Mouse (Mus musculus) gonadal fat pad, adult 2 months (tissue): ENCODE data around the gene Vmn1r9. TPM values are rescaled to one million over a fixed set of nuclear protein-coding genes. Genes with fewer than 3 reads are reported as not detected.
"Not testable (repeated sequence)": the region's sequence is repeated elsewhere in the genome, so short reads cannot be mapped to it uniquely, and the experiment has no call there.

Experiments
- DNase-seq: peaks from one replicate; pipeline ENCODE4 v3.0.0-alpha.2; 2012; ENCODE audit warnings: low read depth
- polyA plus RNA-seq: library from polyadenylated mRNA; depleted of rRNA; stranded (reverse); fragments of >200 nt; gene quantifications from 2 replicates; pipeline ENCODE4 v1.2.3, GENCODE M21; 2012; rRNA removed

Gene Vmn1r9
- polyA plus RNA-seq: not detected in 2 replicates

DNA sequence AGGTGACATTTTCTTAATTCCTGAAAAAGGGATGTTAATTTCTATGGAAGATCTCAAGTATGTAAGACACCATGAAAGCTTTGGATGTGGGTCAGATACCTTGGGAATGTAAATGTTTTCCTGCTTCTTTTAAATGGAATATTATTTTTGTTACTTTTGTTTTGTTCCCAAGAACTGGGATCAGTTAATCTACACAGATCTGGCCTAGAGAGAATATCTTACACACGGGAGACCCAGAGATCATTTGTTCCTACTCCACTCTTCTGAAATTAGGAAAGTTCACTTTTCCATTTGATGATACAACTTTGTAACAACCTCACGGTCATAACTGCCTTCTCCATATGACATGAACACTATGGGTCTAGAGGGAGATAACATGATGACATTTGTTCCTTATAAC is at the start of gene Vmn1r9:
Vmn1r9 (plus strand) TSS at position 301 of the 400 bp plus-strand sequence.
- no peak for DNase-seq

DNA sequence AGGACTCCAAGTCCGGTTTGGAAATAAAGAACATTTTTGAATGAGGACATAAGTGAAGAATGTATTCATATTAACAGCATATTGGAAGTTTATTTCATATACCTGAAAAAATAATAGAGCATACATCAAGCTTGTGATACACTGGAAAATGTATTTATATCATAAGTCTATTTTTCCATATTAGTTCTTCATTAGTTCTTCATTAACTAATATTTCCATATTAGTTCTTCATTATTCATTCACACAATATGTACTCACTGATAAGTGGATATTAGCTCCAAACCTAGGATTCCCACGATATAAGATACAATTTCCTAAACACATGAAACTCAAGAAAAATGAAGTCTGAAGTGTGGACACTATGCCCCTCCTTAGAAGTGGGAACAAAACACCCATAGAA is 41.4 kb upstream of the Vmn1r9 start, which contains the start of gene Vmn1r7:
Vmn1r7 (minus strand) TSS at position 101 of the 400 bp plus-strand sequence.
- DNase-seq: not testable (repeated sequence)

DNA sequence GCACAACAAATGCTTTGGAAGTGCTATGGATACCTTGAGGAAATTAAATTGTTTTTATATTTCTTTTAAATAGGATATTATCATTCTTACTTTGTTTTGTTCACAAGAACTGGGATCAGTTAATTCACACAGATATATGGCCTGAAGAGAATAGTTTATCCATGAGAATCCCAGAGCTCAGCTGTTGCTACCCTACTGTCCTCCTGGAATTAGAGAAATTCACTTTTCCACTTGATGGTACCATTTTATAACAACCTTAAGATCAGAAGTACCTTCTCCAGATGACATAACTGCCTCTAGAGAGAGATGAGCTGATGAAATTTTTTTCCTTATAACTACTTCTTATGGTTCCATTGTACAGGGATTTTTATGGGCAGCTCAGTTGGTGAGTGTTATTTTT is 34.6 kb upstream of the Vmn1r9 start, which contains the start of gene Vmn1r8:
Vmn1r8 (plus strand) TSS at position 301 of the 400 bp plus-strand sequence.
- DNase-seq: no peak

DNA sequence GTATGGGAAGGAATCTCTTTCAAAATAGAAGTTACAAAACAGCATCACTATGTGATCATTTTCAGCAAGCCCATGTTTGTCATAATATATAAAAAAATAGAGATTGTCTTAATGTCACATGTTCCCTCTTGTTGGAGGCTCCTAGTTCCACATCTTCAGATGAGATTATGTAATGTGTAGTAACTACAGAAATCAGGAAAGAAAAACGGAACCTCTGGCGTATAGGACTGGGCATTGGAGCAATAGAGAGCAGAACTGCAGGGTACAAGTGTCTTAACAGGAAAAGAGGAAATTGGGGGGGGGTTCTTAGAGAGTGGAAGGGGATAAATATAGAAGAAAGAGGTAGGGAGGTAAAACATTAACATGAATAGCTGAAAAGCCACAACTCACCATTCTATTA is 31.9 kb upstream of the Vmn1r9 start:
- DNase-seq: no peak

DNA sequence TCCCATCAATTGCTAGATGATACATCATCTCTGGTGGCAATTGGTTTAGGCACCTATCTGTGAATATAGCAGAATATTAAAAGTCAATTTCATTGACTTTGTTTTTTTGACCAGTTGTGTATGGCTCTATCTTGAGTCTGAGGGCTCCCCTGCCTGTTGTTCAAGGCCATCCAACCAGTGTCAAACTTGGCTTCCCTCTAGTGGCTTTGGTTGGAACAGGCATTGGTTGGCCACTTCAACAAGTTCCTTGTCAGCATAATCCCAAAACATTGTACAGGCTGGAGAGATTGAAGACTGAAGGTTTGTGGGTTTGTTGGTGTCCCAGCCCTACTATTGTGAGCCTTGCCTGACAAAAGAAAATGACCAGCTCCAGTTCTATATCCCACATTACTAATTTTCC is 2.9 kb upstream of the Vmn1r9 start:
- DNase-seq: no peak

DNA sequence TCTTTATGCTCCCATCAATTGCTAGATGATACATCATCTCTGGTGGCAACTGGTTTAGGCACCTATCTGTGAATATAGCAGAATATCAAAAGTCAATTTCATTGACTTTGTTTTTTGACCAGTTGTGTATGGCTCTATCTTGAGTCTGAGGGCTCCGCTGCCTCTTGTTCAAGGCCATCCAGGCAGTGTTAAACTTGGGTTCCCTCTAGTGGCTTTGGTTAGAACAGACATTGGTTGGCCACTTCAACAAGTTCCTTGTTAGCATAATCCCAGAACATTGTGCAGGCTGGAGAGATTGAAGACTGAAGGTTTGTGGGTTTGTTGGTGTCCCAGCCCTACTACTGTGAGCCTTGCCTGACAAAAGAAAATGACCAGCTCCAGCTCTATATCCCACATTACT is 39.8 kb downstream of the Vmn1r9 start:
- DNase-seq: no peak

DNA sequence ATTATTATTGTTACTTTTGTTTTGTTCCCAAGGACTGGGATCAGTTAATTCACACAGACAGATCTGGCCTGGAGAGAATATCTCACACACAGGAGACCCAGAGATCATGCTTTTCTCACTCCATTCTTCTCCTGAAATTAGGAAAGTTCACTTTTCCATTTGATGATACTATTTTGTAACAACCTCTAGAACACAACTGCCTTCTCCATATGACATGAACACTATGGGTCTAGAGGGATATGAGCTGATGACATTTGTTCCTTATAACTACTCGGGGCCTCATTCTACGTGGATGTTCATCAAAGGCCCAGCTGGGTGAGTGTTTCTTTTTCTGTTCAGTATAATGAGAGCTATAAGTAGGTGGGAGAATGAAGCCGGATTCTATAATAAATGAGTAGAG is 42.6 kb downstream of the Vmn1r9 start, which contains the start of gene Vmn1r10:
Vmn1r10 (plus strand) TSS at position 301 of the 400 bp plus-strand sequence.
- DNase-seq: no peak

Other genes starting within 250 kb of the Vmn1r9 start
- gene Fkbp9, start 234.7 kb upstream of the Vmn1r9 start, polyA plus RNA-seq: 95.4 and 102 TPM in 2 replicates
- 7.3 and 8.3 TPM in 2 replicates for gene Nt5c3, start 142.9 kb upstream of the Vmn1r9 start, polyA plus RNA-seq
- 0.24 and 0.45 TPM in 2 replicates for gene Vmn1r4, start 142.8 kb upstream of the Vmn1r9 start, polyA plus RNA-seq
- 0.11 TPM in 1 of 2 replicates, not detected in the other for gene Vmn1r5, start 96.5 kb upstream of the Vmn1r9 start, polyA plus RNA-seq
- gene Vmn1r6, start 69.5 kb upstream of the Vmn1r9 start, polyA plus RNA-seq: not detected in 2 replicates
- not detected in 2 replicates for gene Vmn1r7, start 41.5 kb upstream of the Vmn1r9 start, polyA plus RNA-seq
- gene Vmn1r8, start 34.5 kb upstream of the Vmn1r9 start, polyA plus RNA-seq: not detected in 2 replicates
- not detected in 2 replicates for gene Vmn1r10, start 42.7 kb downstream of the Vmn1r9 start, polyA plus RNA-seq
- gene Vmn1r11, start 66.7 kb downstream of the Vmn1r9 start, polyA plus RNA-seq: not detected in 2 replicates
- gene Vmn1r12, start 90.1 kb downstream of the Vmn1r9 start, polyA plus RNA-seq: not detected in 2 replicates
- gene Vmn1r13, start 136.5 kb downstream of the Vmn1r9 start, polyA plus RNA-seq: not detected in 2 replicates
- not detected in 2 replicates for gene Vmn1r14, start 164.9 kb downstream of the Vmn1r9 start, polyA plus RNA-seq
- not detected in 2 replicates for gene Vmn1r15, start 191.2 kb downstream of the Vmn1r9 start, polyA plus RNA-seq